Mouse (Mus musculus): ENCODE data around the gene Ttf1.

DNA sequence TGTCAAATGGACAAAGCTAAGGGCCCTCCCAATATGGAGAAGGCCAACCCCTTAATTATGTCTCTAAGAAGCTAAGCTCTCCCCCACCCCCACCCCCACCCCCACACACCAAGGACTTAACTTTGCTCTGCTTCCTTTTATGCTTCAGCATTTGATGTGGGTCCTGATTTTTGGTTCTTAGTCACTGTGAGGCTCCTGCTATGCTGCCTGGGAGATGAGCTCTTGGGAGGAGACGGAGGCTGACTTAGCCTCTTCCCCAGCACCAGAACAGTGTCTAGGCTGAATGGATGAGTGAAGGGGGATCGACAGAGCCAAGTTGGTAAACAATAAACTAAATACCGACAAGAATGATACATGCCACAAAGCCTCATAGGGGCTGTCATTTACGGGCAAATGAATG, 36.7 kb downstream of the Ttf1 start:
- TF ChIP-seq CTCF (IDR thresholded peaks at IDR 0.05; ENCODE audit: extremely low read depth, insufficient read length, insufficient replicate concordance, low read depth, low read length): no peak
- no peak for TF ChIP-seq POLR2A (IDR thresholded peaks at IDR 0.05; ENCODE audit: low read depth, low read length)
